Mouse (Mus musculus): ENCODE measurements at regions not wholly inside any gene's neighbourhood (a gene's known extent, or its start where the extent isn't known, plus 50 kb on each side); places are given as distances from the start of the nearest gene placed in this dataset.

DNA sequence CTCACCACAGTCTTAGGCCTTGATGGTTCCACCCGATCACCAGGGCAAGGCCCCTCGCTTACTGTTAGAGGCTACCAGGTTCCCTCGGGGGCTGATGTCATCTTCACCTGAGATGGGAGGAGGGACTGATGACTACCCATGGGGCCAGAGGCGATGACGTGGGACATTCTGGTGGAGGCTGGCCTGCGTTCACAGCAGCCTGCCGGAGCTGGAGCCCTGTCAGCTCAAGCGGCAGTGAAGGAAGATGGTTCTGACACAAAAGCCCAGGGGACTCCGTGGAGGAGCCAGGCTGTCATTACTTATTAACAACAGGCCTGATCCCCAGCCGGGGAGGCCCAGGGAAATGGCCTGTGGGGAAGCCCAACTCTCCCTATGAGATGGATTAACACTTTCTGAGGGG lies 121.3 kb upstream of the Atp6ap2 start:
- no peak for DNase-seq (ENCODE audit: low read depth, low spot score)

DNA sequence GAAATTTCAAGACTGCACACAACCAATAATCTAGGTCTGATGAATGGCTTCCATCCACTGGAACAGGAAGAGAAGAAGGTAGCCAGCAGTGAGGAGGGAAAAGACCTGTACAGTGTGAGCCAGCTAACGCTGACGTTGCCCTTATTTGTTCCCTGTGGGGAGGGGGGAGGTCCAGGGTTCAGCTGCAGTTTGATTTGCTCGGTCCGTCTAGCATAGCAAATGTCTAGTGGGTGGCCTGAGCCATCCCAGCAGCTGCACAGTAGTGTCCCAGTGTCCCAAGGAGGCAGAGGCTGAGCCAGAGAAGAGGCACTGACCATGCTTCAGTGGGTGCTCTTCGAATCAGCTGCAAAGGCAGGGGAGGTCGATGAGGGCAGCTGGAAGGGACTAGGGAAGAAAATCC lies 120.7 kb upstream of the Atp6ap2 start:
- no peak for DNase-seq (ENCODE audit: low read depth, low spot score)

DNA sequence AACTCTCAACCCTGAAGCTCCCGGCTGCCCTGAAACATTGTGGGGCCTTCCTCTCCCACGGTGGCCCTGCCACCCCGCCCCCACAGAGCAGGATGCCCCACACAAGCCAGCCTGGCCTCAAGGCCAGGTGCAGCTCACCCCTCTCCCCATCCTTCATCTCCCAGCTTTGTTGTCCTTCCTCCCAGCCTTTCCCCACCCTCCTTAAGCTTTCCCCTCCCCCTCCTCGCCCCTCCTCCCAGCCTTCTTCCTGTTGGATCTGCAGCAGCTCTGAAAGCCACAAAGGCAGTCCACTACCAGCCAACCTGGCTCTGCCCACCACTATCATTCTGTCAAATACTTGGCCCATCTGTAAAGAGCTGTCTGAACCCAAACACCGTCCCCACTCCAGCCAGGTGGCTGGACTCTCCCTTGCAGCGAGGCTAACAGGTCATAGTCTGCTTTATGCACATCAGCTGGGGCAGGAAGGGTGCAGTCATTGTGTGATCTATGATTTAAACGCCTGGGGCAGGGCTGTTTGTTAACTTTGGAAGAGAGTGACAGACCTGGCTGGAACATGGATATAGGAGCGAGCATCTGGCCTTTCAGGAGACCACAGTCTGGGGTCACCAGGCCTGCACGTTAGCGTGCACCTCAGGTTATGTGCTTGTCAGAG lies 119.9 kb upstream of the Atp6ap2 start:
- no peak for DNase-seq (ENCODE audit: low read depth, low spot score)

DNA sequence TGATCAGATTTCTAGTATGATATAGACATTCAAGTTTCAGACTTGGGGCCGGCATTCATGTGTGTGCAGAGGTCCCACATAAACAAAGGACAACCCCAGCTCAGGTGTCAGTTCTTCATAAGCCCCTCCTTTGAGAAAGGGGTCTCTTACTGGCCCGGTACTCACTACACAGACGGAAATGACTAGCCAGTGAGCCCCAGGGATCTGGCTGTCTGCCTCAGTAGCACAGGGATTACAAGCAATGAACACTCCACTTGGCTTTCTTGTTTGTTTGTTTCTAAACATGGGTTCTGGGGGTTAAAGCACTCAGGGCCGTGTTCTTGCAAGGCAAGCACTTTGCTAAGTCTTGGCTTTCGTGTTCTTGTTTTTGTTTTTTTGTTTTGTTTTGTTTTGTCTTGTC lies 115.3 kb upstream of the Atp6ap2 start:
- no peak for DNase-seq (ENCODE audit: low read depth, low spot score)

DNA sequence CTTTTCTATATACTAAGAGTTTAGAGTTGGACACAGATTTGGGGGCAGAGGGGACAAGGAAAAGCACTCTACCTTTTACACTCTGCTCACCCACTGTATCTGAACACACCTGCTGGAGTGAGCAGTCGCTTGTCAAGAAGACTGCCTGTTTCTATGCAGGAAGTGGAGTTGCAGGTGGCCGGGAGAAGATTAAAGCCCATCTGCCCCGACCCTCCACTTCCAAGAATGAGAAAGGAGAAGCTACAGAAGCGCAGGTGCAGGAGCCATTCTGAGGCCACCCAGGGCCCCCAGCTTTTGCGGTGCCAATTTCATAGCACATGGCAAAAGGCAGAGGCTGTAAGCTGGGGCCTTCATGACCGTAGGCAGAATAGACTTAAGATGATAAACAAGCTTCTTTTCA lies 108.4 kb upstream of the Atp6ap2 start:
- DNase-seq (ENCODE audit: low read depth, low spot score): no peak

- DNase-seq (ENCODE audit: low read depth, low spot score): no peak
These were observed 96.6 kb upstream of the Atp6ap2 start for GRCm38 (mm10) chrX:12490957-12491356.

- no peak for DNase-seq (ENCODE audit: low read depth, low spot score)
These were observed 94.4 kb upstream of the Atp6ap2 start for GRCm38 (mm10) chrX:12493216-12493615.

DNA sequence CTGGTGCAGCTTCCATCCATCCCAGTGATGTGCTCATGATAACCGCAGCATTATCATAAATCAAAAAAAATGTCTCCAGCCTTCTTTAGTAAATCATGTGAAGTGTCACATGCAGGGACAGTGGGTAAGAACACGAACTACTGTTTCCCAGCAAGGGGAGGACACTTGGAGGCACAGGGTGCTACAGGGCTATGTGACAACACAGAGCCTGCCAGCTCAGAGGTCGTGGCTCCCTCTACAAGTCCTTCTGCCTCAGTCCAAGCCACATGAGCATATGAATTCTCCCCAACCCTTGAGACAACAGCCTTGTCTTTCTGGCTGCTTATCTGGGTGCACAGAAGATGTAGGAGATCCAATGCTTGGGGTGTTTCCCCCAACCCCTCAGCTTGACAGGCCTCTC lies 93.7 kb upstream of the Atp6ap2 start:
- no peak for DNase-seq (ENCODE audit: low read depth, low spot score)

- no peak for DNase-seq (ENCODE audit: low read depth, low spot score)
These were observed 93.1 kb upstream of the Atp6ap2 start for GRCm38 (mm10) chrX:12494535-12494934.

DNA sequence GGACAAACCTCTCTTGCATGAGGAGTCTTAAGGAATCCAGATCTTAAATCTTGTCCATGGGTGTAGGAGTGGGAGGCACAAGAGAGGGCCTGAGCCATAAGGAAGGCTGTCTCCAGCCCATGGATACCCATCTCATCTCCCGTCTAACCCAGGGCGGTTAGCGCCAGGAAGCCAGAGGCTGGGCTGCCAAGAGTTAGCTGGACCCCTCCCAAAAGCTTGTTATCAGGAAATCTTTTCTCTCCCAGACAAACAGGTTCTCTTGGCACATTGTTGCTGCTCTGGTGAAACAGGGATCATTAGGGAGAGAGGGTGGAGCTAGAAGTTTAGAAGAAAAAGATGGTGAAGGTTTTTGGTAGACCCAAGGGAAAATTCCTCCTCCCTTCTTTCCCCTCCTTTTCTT lies 87.0 kb upstream of the Atp6ap2 start:
- DNase-seq (ENCODE audit: low read depth, low spot score): no peak

DNA sequence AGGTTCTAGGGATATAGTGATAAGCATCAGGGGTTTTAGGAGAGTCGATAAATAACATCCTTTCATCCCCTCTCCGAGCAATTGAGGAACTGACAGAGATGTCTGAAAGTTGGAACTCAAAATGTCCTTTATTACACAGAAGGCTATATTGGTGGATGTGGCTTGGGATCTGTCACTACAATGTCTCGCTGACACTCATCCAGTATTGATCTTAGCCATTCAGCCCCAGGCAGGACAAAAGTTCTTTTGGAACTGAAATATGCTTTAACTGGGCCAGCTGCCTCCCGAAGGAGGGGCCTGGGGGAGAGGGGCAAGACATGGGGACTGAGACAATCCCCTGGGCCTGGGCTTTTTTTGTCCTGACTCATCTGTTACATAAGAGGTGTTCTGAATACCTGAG lies 85.2 kb upstream of the Atp6ap2 start:
- no peak for DNase-seq (ENCODE audit: low read depth, low spot score)

- no peak for DNase-seq (ENCODE audit: low read depth, low spot score)
These were observed 84.0 kb upstream of the Atp6ap2 start for GRCm38 (mm10) chrX:12503581-12503980.

GRCm38 (mm10) chrX:12511119-12511518 lies 76.5 kb upstream of the Atp6ap2 start:
- DNase-seq (ENCODE audit: low read depth, low spot score): no peak

DNA sequence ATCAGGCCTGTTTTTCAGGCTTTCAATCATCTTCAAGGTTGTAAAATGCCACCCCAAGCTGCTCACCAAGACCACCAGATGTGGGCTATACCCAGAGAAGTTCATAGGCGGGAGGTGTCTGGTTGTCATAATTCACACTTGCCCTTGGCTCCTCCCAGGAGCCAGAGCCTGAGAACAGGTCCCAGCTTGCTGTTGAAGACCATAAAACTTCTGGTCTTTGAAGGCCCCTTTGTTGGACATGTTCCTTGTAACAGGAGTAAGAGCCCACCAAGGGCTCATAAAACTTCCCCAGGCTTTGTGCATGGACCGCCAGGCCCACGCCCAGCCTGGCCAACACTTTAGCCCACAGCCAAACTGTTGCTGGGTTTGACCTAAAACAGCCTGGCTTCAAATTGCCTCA lies 62.6 kb upstream of the Atp6ap2 start:
- DNase-seq (ENCODE audit: low read depth, low spot score): no peak

GRCm38 (mm10) chrX:12530406-12531311 lies 56.9 kb upstream of the Atp6ap2 start:
- DNase-seq (ENCODE audit: low read depth, low spot score): no peak
